Mouse (Mus musculus): ENCODE measurements around the gene B130006D01Rik. TPM values are rescaled to one million over a fixed set of nuclear protein-coding genes. Genes with fewer than 3 reads are reported as not detected.
"Not testable (repeated sequence)": the region's sequence is repeated elsewhere in the genome, so short reads cannot be mapped to it uniquely, and the experiment has no call there.

B130006D01Rik gene
- total RNA-seq, 2 experiments from 2014 or later = 1.6 to 1.8 TPM

DNA sequence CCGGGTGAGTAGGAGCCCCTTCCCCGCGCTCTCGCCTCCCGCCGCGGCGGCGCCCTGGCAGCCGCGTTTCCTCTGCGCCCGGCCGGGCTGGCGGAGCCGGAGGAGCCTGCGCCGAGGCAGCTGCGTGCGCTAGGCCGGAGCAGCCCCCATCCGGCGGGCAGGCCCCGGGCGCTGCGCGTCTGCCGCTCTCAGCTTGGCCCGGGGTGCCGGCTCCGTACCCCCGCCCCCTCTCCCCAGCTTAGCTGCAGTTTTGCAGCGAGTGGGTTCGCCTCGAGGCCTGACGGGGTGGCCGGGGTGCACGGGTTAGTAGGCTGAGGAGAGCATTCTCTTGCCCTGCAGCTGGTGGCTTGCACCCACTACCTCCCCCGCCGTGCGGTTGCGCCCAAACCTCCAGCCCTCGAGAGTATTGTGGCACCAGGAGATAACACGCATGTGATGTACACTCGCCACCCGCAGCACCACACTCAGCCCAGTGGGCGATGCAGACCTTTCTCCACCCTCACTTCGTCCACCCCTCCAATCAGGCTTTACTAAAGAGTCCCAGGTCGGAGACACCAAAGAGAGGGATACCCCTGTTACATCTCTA is 10.1 kb upstream of the B130006D01Rik start:
- DNase-seq (ENCODE audit: low spot score in 2 of 2) = peak; percentile 56 to 75

DNA sequence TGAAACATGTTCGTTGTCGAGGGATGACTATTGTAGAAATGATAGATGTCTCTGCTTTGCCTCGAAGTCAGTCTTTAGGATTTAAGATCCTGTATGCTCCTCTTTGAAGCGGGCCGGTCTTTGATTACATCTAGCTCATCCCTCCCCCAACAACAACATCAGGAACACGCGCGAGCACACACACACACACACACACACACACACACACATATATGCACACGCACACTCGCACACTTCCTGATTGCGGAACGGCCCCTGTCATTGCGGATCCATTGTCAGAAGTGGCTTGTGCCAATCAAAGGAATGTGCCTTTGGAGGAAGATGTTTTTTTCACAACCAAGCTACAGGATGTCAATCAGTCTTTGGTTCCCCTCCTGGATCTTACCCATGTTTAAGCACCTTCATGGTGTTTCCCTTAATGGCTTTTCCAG is 9.6 kb upstream of the B130006D01Rik start:
- peak; percentile 15 to 27 for DNase-seq (ENCODE audit: low spot score in 2 of 2)

DNA sequence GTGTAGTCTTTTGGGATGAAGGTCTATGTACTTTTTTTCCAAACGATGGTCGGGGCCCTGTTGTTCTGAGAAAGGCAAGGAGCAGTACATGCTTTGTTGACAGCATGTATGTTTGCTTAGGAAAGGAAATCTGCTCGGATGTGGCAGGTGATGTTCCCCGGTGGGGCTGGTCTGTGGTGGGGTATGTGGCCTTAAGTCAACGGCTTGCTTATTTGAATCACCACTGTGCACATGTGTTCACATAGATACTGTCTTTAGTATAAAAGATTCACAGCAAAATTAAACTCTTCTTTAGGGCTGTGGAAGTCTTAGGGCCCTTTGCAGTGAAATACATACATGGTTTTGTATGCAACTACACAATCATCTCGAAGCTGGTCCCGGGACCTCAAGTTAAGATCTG is 9.0 kb upstream of the B130006D01Rik start:
- DNase-seq (ENCODE audit: low spot score in 2 of 2) = no peak

DNA sequence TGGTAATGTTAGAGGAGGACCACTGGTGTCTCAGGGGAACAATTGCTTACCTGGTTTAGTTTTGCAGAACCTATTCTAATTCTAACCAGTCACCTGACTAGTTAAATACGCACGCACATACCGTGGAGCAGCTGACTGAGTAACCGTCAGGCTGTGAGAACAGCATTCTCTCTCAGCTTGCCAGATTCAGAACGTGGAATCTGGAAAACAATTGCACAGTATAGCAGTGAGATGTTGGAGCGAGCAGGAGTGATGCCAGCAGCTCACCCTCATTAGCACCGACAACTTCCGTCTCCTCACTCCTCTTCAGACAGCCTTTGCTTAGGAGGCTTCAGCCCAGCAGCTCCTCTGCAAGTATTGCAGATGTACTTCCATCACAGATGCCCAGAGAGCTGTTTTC is 7.3 kb upstream of the B130006D01Rik start:
- DNase-seq (ENCODE audit: low spot score in 2 of 2) = no peak

DNA sequence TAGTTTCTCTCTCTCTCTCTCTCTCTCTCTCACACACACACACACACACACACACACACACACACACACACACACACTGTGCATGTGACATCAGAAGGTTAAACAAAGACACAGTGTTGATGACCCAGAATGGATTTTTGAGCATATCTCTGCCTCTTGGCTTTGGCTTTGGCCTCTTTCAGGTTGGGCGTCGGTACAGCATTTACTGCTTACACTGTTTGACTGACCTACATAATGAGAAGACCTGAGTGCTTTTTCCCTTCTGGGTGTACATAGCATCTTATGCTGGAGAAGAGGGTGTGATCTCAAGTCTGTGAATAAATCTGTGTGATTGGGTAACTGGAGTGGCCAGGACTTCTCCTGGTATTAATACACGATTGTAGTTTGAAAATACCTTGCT is 4.0 kb upstream of the B130006D01Rik start:
- DNase-seq (ENCODE audit: low spot score in 2 of 2) = no peak

DNA sequence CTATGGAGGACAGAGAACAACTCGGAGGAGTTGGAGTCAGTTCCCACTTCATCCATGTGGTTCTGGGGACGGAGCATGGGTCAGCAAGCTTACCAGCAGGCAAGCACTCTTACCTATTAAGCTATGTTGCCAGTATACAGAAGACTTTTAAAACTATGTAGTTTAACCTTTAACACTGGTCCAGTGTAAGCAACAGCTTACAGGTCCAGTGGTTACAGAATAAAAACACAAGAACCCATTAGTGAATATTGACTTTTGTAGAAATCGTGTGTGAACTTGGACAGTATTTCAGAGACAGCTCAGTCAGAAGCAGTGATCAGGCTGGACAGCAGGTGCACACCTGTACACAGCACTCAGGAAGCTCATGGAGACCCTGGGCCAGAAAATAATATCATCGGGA is 1.1 kb downstream of the B130006D01Rik start:
- no peak for DNase-seq (ENCODE audit: low spot score in 2 of 2)

DNA sequence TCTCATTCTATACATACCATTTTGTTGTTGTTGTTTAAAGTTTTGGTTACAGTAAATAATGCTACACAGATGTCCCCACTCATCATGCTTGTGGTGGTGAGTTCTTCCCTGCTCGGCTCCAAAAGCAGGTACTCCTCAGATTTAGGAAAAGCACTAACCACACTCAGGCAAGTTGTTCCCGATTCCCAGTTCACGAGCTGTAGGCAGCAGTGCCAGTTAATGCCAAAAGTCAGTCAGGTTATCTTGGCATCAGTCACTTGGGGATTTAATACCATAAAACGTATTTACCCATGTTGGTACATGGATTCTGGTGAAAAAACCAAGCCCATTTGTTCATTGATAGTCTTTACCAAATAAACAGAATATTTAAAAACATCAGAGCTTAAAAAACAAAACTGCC is 2.8 kb downstream of the B130006D01Rik start:
- no peak for DNase-seq (ENCODE audit: low spot score in 2 of 2)

DNA sequence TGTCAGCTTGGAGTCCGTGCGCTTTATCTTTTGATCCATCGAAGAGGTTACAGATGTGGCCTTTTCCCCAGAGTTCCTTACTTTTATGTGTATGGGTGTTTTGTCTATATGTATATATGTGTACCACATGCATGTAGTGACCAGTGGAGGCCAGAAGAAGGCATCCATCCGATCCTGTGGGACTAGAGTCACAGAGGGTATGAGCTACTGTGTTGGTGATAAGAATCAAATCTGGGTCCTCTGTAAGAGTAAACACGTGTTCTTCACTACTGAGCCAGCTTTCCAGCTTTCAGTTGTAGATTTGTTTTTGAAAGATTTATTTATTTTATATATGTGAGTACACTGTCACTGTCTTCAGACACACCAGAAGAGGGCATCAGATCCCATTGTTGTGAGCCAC is 4.6 kb downstream of the B130006D01Rik start:
- no peak for DNase-seq (ENCODE audit: low spot score in 2 of 2)

DNA sequence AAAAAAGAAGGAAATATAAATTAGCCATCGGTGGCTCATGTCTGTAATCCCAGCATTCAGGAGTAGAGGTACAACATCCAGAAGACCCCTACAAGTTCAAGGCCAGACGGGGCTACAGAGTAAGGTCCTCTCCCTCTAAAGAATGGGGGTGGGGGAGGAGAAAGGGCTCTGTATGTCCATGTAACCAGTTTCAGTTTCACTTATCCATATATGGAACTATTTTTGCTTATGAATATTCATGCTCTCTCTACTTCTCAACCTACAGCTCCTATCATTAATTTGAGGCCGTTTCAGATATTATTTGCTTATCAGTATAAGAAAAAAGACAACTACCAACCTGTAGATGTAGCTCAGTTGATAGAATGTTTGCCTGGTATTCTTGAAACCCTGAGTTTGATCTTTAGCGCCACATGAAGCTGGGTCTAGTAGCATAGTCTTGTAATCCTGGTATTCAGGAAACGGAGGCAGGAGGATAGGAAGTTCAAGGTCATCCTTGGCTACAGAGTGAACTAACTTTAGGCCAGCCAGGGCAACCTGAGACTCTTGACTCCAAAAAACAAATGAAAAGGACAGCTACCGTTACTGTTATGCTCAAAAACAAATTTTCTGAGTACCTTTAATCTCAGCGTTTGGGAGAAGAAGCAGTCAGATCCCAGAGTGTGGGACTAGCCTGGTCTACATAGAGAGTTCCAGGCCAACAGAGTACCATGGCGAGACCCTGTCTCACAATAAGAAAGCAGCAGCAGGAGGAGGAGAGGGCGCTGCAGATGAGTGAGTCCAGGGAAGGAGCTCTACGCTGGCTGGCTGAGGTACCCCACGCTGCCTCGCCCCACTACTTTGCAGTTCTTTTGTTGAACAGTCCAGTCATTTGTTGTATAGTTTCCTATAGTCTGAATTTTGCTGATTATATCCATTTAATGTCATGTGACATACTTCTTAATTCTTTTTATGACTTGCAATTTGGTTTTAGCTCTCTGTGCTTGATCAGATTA is 5.8 kb downstream of the B130006D01Rik start:
- DNase-seq (ENCODE audit: low spot score in 2 of 2) = no peak

DNA sequence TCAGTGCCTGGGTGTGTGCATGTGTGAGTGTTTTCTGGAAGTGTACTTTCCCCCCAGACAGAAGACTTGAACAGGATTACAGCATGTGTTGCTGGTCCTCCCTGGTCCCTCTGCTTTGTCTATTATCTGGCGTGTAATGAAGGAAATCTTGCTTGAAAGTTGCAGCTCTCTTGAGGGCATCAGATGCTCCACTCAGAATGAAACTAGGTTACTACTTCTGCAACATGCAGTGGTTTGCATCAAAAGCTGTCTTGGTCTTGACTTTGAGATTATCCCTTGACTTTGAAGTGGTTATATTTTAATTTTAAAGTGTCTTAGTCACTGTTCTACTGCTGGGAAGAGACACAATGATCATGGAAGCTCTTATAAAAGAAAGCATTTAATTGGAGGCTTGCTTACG is 11.1 kb downstream of the B130006D01Rik start:
- DNase-seq (ENCODE audit: low spot score in 2 of 2) = no peak

DNA sequence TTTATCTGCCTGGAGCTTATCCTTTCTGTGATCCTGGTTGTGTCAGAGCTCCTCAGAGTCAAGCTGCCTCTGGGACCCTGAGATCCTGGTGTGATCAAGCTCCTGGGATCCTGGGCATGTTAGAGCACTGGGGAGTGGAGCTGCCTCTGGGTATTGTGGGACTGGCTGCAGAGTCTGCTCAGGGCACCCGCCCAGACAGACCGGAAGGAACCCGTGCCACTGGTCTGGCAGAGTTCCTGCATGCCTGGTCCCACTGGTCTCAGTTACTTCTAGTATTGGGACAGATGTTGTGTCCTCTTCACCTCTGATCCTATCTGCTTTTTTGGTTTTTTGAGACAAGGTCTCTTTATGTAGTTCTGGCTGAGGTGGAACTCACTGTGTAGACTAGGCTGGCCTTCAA is 14.4 kb downstream of the B130006D01Rik start:
- peak in 1 of 2 experiments; percentile 37 for DNase-seq (ENCODE audit: low spot score in 2 of 2)

DNA sequence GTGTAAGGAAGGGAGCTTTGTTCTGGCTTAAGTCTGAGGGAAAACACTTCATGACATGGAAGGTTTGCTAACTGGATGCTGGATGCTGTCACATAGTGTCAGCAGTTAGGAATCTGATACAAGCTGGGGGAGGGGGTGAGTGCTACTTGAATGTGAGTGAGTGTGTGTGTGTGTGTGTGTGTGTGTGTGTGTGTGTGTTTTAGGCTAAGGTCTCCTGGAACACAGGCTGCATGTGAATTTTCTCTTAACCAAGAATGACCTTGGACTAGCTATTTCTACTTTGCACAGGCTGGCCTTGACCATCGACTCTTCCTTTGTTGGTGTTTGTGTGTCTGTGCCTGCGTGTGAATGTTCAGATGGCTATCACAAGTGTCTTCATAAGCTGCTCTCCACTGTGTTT is 21.1 kb downstream of the B130006D01Rik start:
- no peak for DNase-seq (ENCODE audit: low spot score in 2 of 2)

DNA sequence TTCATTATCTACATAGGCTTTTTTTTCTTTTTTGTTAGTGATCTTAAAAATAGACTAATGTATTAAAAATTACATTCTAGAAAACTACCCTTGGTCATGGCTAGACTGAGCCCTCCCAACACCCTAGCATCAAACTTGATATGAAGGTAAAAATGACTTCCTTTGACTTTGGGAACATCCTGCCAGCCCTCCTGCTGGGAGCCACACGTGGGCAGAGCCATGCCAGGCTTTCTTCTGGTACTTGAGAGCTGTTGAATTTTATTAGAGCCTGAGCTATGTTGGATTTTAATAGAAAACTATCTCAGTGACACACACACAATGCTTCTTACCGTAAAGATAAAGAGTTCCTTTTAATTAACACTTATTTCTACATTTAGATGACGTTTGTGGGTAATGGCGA is 23.4 kb downstream of the B130006D01Rik start:
- DNase-seq (ENCODE audit: low spot score in 2 of 2) = no peak

DNA sequence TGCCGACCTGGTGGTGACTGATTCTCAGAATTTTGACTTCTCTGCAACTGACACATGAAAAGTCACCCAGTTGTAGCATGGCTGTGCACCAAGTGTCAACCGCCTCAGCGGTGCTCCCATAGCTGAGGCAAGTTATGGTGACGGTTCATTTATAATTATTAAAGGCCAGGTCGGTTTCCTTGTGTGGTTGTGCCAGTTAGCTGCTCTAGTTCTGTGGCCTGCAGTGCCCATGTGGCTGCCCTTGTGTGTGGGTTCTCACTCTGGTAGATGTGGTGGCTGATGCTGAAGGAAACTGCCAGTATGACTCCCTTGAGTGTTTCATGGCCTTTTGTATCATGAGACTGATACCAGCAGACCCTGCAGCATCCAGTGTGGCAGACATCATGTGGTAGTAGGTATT is 24.9 kb downstream of the B130006D01Rik start:
- no peak for DNase-seq (ENCODE audit: low spot score in 2 of 2)

DNA sequence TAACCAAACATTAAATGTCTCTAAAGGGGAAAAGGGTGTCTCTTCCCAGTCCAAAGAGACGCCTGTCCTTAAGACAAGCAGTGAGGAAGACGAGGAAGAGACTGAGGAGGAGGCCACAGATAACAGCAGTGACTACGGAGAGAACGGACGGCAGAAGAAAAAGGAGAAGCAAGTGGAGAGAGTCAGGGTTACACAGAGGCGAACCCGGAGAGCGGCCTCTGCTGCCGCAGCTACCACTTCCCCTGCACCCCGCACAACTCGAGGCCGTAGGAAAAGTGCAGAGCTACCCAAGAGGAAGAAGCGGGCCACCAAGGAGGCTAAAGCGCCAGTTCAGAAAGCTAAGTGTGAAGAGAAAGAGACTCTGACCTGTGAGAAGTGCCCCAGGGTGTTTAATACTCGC is 26.2 kb downstream of the B130006D01Rik start:
- DNase-seq (ENCODE audit: low spot score in 2 of 2) = no peak

DNA sequence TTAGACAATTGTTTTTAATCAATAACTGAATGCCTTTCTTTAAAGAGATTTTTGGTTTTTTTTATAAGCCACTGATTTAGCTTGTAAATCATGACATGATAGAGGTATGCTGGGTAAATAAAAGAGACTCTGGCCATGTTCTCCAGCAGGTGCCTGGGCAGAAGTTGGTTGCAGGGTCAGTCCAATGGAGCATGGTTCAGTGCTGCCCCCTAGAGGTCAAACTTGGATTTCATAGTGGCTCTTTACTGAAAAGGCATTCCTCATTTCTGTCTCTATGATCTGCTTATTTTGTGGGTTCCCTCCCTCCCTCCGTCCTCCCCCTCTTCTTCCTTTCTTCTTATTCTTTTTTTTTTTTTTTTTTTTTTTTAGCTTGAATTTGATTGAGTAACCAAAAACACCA is 27.6 kb downstream of the B130006D01Rik start:
- peak; percentile 84 to 85 for DNase-seq (ENCODE audit: low spot score in 2 of 2)

DNA sequence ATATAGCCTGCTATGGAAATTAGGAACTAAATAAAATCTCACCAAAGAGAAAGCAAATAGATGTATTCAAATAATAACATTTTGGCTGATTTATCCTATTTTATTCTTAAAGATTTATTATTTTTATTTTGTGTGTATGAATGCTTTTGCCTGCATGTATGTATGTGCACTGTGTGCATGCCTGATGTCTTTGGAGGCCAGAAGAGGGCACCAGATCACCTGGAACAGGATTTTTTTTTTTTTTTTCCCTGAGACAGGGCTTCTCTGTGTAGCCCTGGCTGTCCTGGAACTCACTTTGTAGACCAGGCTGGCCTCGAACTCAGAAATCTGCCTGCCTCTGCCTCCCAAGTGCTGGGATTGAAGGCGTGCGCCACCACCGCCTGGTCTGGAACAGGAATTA is 31.8 kb downstream of the B130006D01Rik start:
- DNase-seq (ENCODE audit: low spot score in 2 of 2) = not testable (repeated sequence)

DNA sequence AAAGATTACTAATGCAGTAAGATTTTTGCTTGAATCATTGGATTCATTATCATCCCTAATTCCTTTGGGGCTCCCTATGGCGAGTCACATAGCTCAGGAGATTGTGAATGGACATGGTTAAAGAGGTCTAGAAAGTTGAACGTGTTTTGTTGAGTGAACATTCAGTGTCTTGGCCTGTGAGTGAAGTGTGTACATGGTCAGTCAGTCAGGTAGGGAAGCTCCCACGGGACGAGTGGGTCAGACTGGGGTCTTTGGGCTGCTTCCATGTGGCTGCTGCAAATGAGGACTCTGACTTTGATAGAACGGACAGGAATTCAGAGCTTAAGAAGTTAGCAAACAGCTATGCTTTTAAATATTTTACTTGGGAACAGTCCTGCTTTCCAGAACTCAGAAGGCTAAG is 37.1 kb downstream of the B130006D01Rik start:
- DNase-seq (ENCODE audit: low spot score in 2 of 2) = no peak

DNA sequence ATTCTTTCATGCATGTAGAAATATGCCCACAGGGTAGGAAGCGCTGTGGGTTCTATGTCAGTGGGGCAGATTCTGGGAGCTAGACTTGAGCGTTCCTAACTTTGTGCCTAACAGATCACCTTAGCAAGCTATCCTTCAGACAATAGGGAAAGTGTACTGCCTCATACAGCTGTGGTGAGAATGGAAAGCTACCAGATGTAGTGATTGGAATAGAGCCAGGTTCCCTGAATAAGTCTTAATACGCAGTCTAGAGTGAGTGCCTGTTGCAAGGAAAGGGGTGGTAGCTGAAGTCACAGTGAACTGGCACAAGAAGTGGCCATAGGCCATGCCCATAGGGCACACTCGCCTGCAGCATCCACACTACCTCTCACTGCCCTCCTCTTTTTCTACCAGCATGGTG is 39.6 kb downstream of the B130006D01Rik start:
- no peak for DNase-seq (ENCODE audit: low spot score in 2 of 2)

DNA sequence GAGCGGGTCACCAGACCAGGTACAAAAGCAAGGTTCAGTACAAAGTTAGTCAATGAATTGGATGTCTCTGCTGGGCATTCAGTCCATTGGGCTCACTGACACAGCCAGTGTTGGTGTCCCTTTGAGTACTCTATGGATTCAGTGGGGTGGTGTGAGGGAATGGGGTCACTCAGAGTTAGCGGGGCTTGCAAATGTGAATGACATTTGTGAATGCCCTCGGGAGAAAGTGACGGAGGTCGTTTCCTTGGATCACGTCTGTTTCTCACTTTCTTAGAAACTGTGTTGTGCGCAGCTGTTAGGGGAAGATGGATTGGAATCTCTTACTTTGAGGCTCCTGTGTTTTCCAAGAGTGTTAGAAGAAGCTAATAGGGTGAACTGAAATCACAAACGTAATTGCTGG is 41.4 kb downstream of the B130006D01Rik start:
- DNase-seq (ENCODE audit: low spot score in 2 of 2) = no peak

DNA sequence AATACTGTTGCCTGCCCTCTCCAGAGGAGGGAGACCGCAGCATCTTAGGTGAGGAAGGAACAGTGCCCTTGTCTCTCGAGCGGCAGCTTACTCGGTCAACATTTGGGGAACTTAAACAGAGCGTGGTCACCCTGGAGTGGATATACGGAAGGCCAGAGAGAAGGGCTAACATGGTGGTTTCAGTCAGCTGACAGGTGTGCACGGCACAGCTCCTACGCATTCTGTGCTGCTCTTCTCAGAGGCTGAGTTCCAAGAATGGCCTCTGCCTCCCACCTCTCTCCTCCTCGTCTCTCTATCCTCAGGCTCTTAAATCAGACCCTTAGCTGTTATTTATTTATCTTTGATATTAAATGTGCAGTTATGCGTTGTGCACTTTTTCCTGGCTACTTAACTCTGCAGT is 41.9 kb downstream of the B130006D01Rik start:
- DNase-seq (ENCODE audit: low spot score in 2 of 2) = no peak

DNA sequence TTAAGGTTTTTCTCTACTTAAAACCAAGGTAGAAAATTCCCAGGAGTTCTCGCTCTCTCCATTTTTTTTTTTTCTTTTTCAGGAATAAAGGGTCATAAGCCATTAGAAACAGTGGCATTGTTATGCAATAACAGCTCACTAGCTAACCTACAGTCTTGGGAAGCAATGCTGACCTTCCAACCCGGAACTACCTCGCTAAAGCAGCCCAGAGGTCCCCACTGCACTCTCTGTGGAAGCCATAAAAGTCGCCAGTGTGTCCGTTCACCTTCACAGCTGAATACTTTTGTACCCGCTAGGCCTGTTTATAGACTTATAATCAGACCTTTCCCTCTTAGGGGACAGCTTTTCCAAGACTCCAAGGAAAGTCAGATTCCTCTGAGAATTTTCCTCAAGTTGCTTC is 44.9 kb downstream of the B130006D01Rik start:
- no peak for DNase-seq (ENCODE audit: low spot score in 2 of 2)

DNA sequence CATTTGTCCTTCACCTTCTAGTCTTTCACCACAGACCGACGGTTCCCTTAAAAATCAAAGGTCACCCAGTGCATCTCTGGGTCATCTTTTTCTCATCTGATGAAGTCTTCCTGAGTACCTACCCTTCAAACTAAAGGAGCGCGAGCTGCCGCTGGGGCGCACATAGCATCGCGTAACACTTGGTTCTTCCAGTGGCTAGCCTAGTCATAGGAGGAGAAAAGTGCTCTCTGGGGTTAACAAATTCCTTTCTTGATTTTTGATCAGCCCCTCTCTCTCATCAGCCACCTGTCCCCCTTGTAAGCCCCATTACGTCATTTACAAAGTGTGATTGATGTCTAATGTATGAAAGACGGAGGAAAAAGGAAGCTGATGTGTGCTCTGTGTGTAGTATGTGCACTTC is 45.8 kb downstream of the B130006D01Rik start:
- no peak for DNase-seq (ENCODE audit: low spot score in 2 of 2)
